Mouse (Mus musculus) cerebellum, postnatal 10 days (tissue): ENCODE measurements around the gene Gm11096.

ENCODE experiments used
- DNase-seq, 2 experiments: peaks; one replicate each; pipeline ENCODE4 v3.0.0; 2021; ENCODE audit warnings: mixed read lengths in 2 of 2

Gene Gm11096

GRCm38 (mm10) chr17:81481843-81482490 is 40.4 kb downstream of the Gm11096 start:
- peak; percentile 87 for DNase-seq

GRCm38 (mm10) chr17:81486388-81486787 is 44.8 kb downstream of the Gm11096 start:
- peak; percentile 45 to 69 for DNase-seq
